Mouse (Mus musculus) MEL (cell line): ENCODE data around the gene Fam131b.

Source experiments
- CHD2 ChIP-seq: IDR thresholded peaks from 2 replicates; pipeline ENCODE4 v1.6.1; 2011; ENCODE audit warnings: low read length, improper control_type of control experiment
- CTCF ChIP-seq, 3 experiments: IDR thresholded peaks in 2 of 3; conservative IDR thresholded peaks in 1 of 3; 2 replicates each; pipeline ENCODE4 v1.5.1; 2011 to 2012; ENCODE audit warnings: low read length in 3 of 3, low read depth in 2 of 3, mild to moderate bottlenecking in 2 of 3, improper control_type of control experiment in 1 of 3, inconsistent platforms in 1 of 3, mixed read lengths in 1 of 3, moderate library complexity in 1 of 3; ENCODE audit not compliant: control insufficient read depth in 1 of 3, insufficient read depth in 1 of 3, poor library complexity in 1 of 3, severe bottlenecking in 1 of 3
- KAT2A ChIP-seq: conservative IDR thresholded peaks from 2 replicates; pipeline ENCODE4 v1.6.1; 2012; ENCODE audit warnings: low read depth, low read length, improper control_type of control experiment, inconsistent platforms
- NELFE ChIP-seq: IDR thresholded peaks from 2 replicates; pipeline ENCODE4 v1.6.1; 2011; ENCODE audit warnings: low read depth, low read length, improper control_type of control experiment
- POLR2A ChIP-seq, 2 experiments: IDR thresholded peaks; 2 replicates each; pipeline ENCODE4 v1.6.1; 2011 to 2012; ENCODE audit warnings: low read length in 2 of 2, mild to moderate bottlenecking in 2 of 2, control low read depth in 1 of 2, improper control_type of control experiment in 1 of 2, low read depth in 1 of 2, moderate library complexity in 1 of 2; ENCODE audit not compliant: control insufficient read depth in 1 of 2, insufficient read depth in 1 of 2, poor library complexity in 1 of 2

DNA sequence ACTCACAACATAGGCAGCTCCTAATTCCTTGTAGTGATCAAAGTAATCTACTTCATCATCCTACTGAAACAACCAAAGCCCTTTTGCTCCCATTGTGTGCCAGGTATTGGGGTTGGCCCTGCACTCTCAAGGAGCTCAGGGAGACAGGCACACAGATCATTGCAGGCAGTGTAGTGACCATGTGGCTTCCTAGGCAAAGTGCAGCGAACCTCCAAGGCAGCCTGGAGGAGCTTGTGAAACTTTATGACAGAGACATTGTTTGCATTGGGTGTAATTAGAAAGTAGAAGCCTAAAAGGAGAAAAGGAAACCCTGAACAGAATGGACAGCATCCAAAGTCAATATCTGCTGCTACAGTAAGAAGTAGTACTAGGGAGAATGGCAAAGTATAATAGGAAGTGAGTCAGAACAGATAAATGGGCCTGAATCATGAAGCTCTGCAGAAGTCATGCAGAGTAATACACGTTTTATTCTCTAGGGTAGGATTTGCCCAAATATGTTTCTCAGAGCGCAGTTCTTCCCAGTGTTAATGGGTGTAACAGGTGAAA lies 28.8 kb downstream of the Fam131b start:
- TF ChIP-seq POLR2A (IDR thresholded peaks at IDR 0.05; ENCODE audit: control insufficient read depth in 1 of 2, insufficient read depth in 1 of 2, low read depth in 1 of 2, low read length in 2 of 2, poor library complexity in 1 of 2) (no peak), CTCF (IDR thresholded peaks at IDR 0.05 in 2 of 3, conservative IDR thresholded peaks at IDR 0.05 in 1 of 3; ENCODE audit: control insufficient read depth in 1 of 3, insufficient read depth in 1 of 3, low read depth in 2 of 3, low read length in 3 of 3, poor library complexity in 1 of 3, severe bottlenecking in 1 of 3) (no peak), NELFE (no peak), CHD2 (no peak), KAT2A (no peak)
